Mouse (Mus musculus): Measurements from ENCODE around the gene Eif2d. TPM values are rescaled to one million over a fixed set of nuclear protein-coding genes. Genes with fewer than 3 reads are reported as not detected.
A peak's percentile ranks its signal among the peaks of the same experiment; 100 is the strongest.

Gene Eif2d
- polyA plus RNA-seq, 1 experiment = 41.9 TPM

GRCm38 (mm10) chr1:131134231-131134630 lies 18.8 kb upstream of the Eif2d start:
- no peak for DNase-seq
- Histone ChIP-seq H3K4me3 (ENCODE audit: control insufficient read depth, insufficient read depth, low read length) (no peak overlapping the region), H3K36me3 (ENCODE audit: control insufficient read depth, insufficient read depth, low read length) (no peaks in the 10 kb centered on the region), H3K27me3 (ENCODE audit: control insufficient read depth, insufficient read depth, low read length) (no peaks in the 10 kb centered on the region), H3K27ac (ENCODE audit: control insufficient read depth, insufficient read depth, low read length) (no peak overlapping the region), H3K4me1 (replicated peaks; ENCODE audit: control insufficient read depth, insufficient read depth, low read length) (peaks cover 14% of the 10 kb centered on the region)
- WGBS = 95% methylated on average over 6 of the region's 6 CpGs
- TF ChIP-seq POLR2A (IDR thresholded peaks at IDR 0.05; ENCODE audit: control insufficient read depth, extremely low read depth, insufficient read depth, low read length, poor library complexity) (no peak), CTCF (IDR thresholded peaks at IDR 0.05; ENCODE audit: borderline replicate concordance, control insufficient read depth, extremely low read depth, insufficient read depth, low read length, poor library complexity) (no peak)

- TF ChIP-seq POLR2A (IDR thresholded peaks at IDR 0.05; ENCODE audit: control insufficient read depth, extremely low read depth, insufficient read depth, low read length, poor library complexity) (no peak), CTCF (IDR thresholded peaks at IDR 0.05; ENCODE audit: borderline replicate concordance, control insufficient read depth, extremely low read depth, insufficient read depth, low read length, poor library complexity) (no peak)
- DNase-seq = peak; percentile 21
- Histone ChIP-seq H3K4me3 (ENCODE audit: control insufficient read depth, insufficient read depth, low read length) (no peak overlapping the region), H3K36me3 (ENCODE audit: control insufficient read depth, insufficient read depth, low read length) (no peaks in the 10 kb centered on the region), H3K4me1 (replicated peaks; ENCODE audit: control insufficient read depth, insufficient read depth, low read length) (peaks cover 14% of the 10 kb centered on the region), H3K27me3 (ENCODE audit: control insufficient read depth, insufficient read depth, low read length) (no peaks in the 10 kb centered on the region), H3K27ac (ENCODE audit: control insufficient read depth, insufficient read depth, low read length) (no peak overlapping the region)
- WGBS = 33% methylated on average over 8 of the region's 8 CpGs
Observed at GRCm38 (mm10) chr1:131134942-131135522, 17.9 kb upstream of the Eif2d start.

- Histone ChIP-seq H3K4me1 (replicated peaks; ENCODE audit: control insufficient read depth, insufficient read depth, low read length) (peaks cover 14% of the 10 kb centered on the region), H3K27me3 (ENCODE audit: control insufficient read depth, insufficient read depth, low read length) (no peaks in the 10 kb centered on the region), H3K36me3 (ENCODE audit: control insufficient read depth, insufficient read depth, low read length) (no peaks in the 10 kb centered on the region), H3K4me3 (ENCODE audit: control insufficient read depth, insufficient read depth, low read length) (no peak overlapping the region), H3K27ac (ENCODE audit: control insufficient read depth, insufficient read depth, low read length) (no peak overlapping the region)
- DNase-seq = no peak
- 24% methylated on average over 10 of the region's 10 CpGs for WGBS
- no peak for TF ChIP-seq POLR2A (IDR thresholded peaks at IDR 0.05; ENCODE audit: control insufficient read depth, extremely low read depth, insufficient read depth, low read length, poor library complexity)
- TF ChIP-seq CTCF (IDR thresholded peaks at IDR 0.05; ENCODE audit: borderline replicate concordance, control insufficient read depth, extremely low read depth, insufficient read depth, low read length, poor library complexity) = no peak
Observed at GRCm38 (mm10) chr1:131135960-131136629, 16.9 kb upstream of the Eif2d start.

GRCm38 (mm10) chr1:131137111-131137510 lies 15.9 kb upstream of the Eif2d start:
- Histone ChIP-seq H3K36me3 (ENCODE audit: control insufficient read depth, insufficient read depth, low read length) (no peaks in the 10 kb centered on the region), H3K4me1 (replicated peaks; ENCODE audit: control insufficient read depth, insufficient read depth, low read length) (peaks cover 14% of the 10 kb centered on the region), H3K4me3 (ENCODE audit: control insufficient read depth, insufficient read depth, low read length) (no peak overlapping the region), H3K27me3 (ENCODE audit: control insufficient read depth, insufficient read depth, low read length) (no peaks in the 10 kb centered on the region), H3K27ac (ENCODE audit: control insufficient read depth, insufficient read depth, low read length) (no peak overlapping the region)
- no peak for DNase-seq
- TF ChIP-seq POLR2A (IDR thresholded peaks at IDR 0.05; ENCODE audit: control insufficient read depth, extremely low read depth, insufficient read depth, low read length, poor library complexity) (no peak), CTCF (IDR thresholded peaks at IDR 0.05; ENCODE audit: borderline replicate concordance, control insufficient read depth, extremely low read depth, insufficient read depth, low read length, poor library complexity) (no peak)
- 39% methylated on average over 5 of the region's 5 CpGs for WGBS

- WGBS = 1% methylated on average over 31 of the region's 36 CpGs
- Histone ChIP-seq H3K4me1 (replicated peaks; ENCODE audit: control insufficient read depth, insufficient read depth, low read length) (peaks cover 14% of the 10 kb centered on the region), H3K27ac (ENCODE audit: control insufficient read depth, insufficient read depth, low read length) (no peak overlapping the region), H3K27me3 (ENCODE audit: control insufficient read depth, insufficient read depth, low read length) (no peaks in the 10 kb centered on the region), H3K4me3 (ENCODE audit: control insufficient read depth, insufficient read depth, low read length) (peak overlapping the region; percentile 75), H3K36me3 (ENCODE audit: control insufficient read depth, insufficient read depth, low read length) (no peaks in the 10 kb centered on the region)
- no peak for DNase-seq
- TF ChIP-seq POLR2A (IDR thresholded peaks at IDR 0.05; ENCODE audit: control insufficient read depth, extremely low read depth, insufficient read depth, low read length, poor library complexity) = no peak
- no peak for TF ChIP-seq CTCF (IDR thresholded peaks at IDR 0.05; ENCODE audit: borderline replicate concordance, control insufficient read depth, extremely low read depth, insufficient read depth, low read length, poor library complexity)
Observed at GRCm38 (mm10) chr1:131137717-131138118, 15.3 kb upstream of the Eif2d start.

GRCm38 (mm10) chr1:131138191-131139016 lies 14.6 kb upstream of the Eif2d start, which contains the start of gene Dyrk3:
Dyrk3 (minus strand) TSS chr1:131138340.
- TF ChIP-seq CTCF (IDR thresholded peaks at IDR 0.05; ENCODE audit: borderline replicate concordance, control insufficient read depth, extremely low read depth, insufficient read depth, low read length, poor library complexity) = 0 out of 2 replicates have a peak, but pooled peaks have one; percentile 19
- 0 out of 2 replicates have a peak, but pooled peaks have one; percentile 30 for TF ChIP-seq POLR2A (IDR thresholded peaks at IDR 0.05; ENCODE audit: control insufficient read depth, extremely low read depth, insufficient read depth, low read length, poor library complexity)
- Histone ChIP-seq H3K4me1 (replicated peaks; ENCODE audit: control insufficient read depth, insufficient read depth, low read length) (peaks cover 14% of the 10 kb centered on the region), H3K36me3 (ENCODE audit: control insufficient read depth, insufficient read depth, low read length) (no peaks in the 10 kb centered on the region), H3K27me3 (ENCODE audit: control insufficient read depth, insufficient read depth, low read length) (no peaks in the 10 kb centered on the region), H3K4me3 (ENCODE audit: control insufficient read depth, insufficient read depth, low read length) (peak within 1 kb of the TSS; percentile 75), H3K27ac (ENCODE audit: control insufficient read depth, insufficient read depth, low read length) (peak within 1 kb of the TSS; percentile 83)
- WGBS = under 1% methylated on average over 49 of the region's 49 CpGs
- peak; percentile 92 for DNase-seq
